Mouse (Mus musculus): ENCODE measurements at regions not wholly inside any gene's neighbourhood (a gene's known extent, or its start where the extent isn't known, plus 50 kb on each side); places are given as distances from the start of the nearest gene placed in this dataset.

GRCm38 (mm10) chr1:35682511-35682949, 385.7 kb upstream of the Hs6st1 start:
- TF ChIP-seq CTCF (IDR thresholded peaks at IDR 0.05; ENCODE audit: low read depth, low read length) (no peak), POLR2A (IDR thresholded peaks at IDR 0.05; ENCODE audit: extremely low read depth, insufficient read depth, low read length) (no peak)
